Mouse (Mus musculus) kidney, adult 2 months (tissue): ENCODE measurements around the gene Uqcrq. TPM values are rescaled to one million over a fixed set of nuclear protein-coding genes. Genes with fewer than 3 reads are reported as not detected.

ENCODE experiments used
- DNase-seq: peaks from one replicate; pipeline ENCODE4 v3.0.0; 2021
- H3K27ac ChIP-seq: fragments of 200-500 bp; 2 replicates; pipeline ENCODE4 v1.5.1; 2012; ENCODE audit warnings: low read depth, low read length, control low read depth, inconsistent platforms; ENCODE audit not compliant: insufficient read depth
- H3K27me3 ChIP-seq: fragments of 200-500 bp; replicated peaks from 2 replicates; pipeline ENCODE4 v1.6.1; 2012; ENCODE audit warnings: mild to moderate bottlenecking, moderate library complexity, low read length, inconsistent platforms; ENCODE audit not compliant: control insufficient read depth, insufficient read depth
- H3K36me3 ChIP-seq: fragments of 200-500 bp; 2 replicates; pipeline ENCODE4 v1.6.1; 2012; ENCODE audit warnings: mild to moderate bottlenecking, moderate library complexity, low read length, inconsistent platforms; ENCODE audit not compliant: control insufficient read depth, insufficient read depth
- H3K4me1 ChIP-seq: fragments of 200-500 bp; 2 replicates; pipeline ENCODE4 v1.6.1; 2011; ENCODE audit warnings: low read length; ENCODE audit not compliant: control insufficient read depth, insufficient read depth
- H3K4me3 ChIP-seq: fragments of 200-500 bp; 2 replicates; pipeline ENCODE4 v1.5.1; 2011; ENCODE audit warnings: mild to moderate bottlenecking, low read depth, low read length, control low read depth; ENCODE audit not compliant: insufficient read depth
- CTCF ChIP-seq: fragments of 200-500 bp; conservative IDR thresholded peaks from 2 replicates; pipeline ENCODE4 v1.5.1; 2011; ENCODE audit warnings: low read depth, mild to moderate bottlenecking, control low read depth, low read length, moderate library complexity, mixed read lengths; ENCODE audit not compliant: insufficient read depth, insufficient read length
- POLR2A ChIP-seq: fragments of 200-500 bp; IDR thresholded peaks from one replicate; pipeline ENCODE4 v1.6.1; 2011; ENCODE audit warnings: low read depth, low read length, control low read depth
- WGBS: fragments of 180-500 bp; shearing (Covaris S2); methylation state at CpG from one replicate; pipeline ENCODE4 v1.1.7; 2018; 5-methylcytosine and 5-hydroxymethylcytosine counted together
- polyA plus RNA-seq: library from polyadenylated mRNA; depleted of rRNA; stranded (reverse); fragments of >200 nt; gene quantifications from 2 replicates; pipeline ENCODE4 v1.2.3, GENCODE M21; 2012; rRNA removed

Uqcrq gene
- polyA plus RNA-seq: 1,048 and 1,200 TPM in 2 replicates

DNA sequence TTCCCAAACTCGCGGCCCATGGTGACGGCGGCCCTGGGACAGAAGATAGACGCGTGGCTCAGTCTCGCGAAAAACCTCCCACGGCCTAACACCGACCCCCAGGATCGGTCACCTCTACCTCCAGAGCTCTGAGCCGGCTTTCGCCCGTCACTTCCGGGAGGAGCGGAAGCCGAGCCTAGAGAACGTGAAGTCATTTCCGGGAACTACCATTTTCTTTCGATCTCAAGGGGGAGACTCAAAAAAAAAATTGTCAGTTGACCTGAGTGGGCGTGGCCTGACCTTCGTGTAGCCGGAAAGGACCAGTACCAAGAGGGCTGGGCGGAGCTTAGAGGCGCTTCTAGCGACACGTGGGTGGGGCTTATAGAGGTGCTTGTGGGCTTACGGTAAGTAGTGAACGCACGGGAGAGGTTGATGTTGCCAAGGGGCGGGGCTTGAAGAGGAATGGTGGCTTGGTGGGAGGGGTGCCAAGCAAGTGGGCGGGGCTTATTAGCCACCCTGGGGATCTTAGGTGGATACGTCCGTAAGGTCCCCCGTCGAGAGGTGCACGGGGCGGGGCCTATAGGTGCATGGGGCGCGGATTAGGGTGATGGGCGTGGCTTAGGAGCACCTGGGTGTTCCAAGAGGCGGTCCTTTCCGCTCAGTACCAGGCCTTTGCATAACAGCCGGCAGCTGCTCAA, at the start of gene Uqcrq, which contains the start of gene Gdf9:
Uqcrq (minus strand) TSS at position 162 of the 677 bp plus-strand sequence.
Gdf9 (plus strand) TSS at position 354 of the 677 bp plus-strand sequence.
- H3K4me1 ChIP-seq: peaks cover 15% of the 10 kb centered on the region
- peaks cover 2% of the 10 kb centered on the region; the same call in 1 of the 2 replicates for H3K36me3 ChIP-seq
- peak within 1 kb of the TSS; percentile 97 for H3K27ac ChIP-seq
- H3K27me3 ChIP-seq: no peaks in the 10 kb centered on the region
- under 1% methylated on average over 44 of the region's 44 CpGs for WGBS
- no peak for TF ChIP-seq CTCF
- peak; percentile 90 for TF ChIP-seq POLR2A
- peak; percentile 100 for DNase-seq
- peak within 1 kb of the TSS; percentile 96 for H3K4me3 ChIP-seq

DNA sequence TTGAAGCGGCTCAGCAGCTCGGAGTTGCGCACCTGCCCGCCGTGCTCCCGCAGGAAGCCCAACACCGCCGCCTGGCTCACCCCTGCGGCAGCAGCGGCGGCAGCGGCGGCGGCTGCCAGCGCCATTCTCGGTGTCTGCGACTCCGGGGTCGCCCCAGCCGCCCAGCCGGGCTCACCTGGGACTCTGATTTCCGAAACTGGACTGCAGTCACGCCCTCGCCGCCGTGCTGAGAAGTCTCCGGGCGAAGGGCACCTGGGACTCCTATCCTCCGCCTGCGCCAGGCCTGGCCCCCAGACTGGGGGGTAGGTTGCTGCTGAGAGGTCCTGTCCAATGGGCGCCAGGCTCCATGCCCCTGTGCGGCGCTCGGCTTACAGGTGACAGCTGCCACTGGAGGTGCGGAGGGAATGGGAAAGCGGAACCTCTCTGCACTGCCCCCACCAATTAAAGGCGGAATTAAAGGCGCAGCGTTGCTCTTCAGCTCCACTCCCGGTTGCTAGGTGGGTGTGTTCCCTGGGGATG, 49.2 kb upstream of the Uqcrq start, which contains the start of the genes Gm9945 and Sowaha:
Gm9945 (plus strand) TSS at position 384 of the 519 bp plus-strand sequence.
Sowaha (minus strand) TSS at position 492 of the 519 bp plus-strand sequence.
- peak within 1 kb of the TSS; percentile 56 for H3K27ac ChIP-seq
- H3K4me3 ChIP-seq: peak within 1 kb of the TSS; percentile 38
- peak; percentile 74 for DNase-seq
- TF ChIP-seq CTCF (0 out of 2 replicates have a peak, but pooled peaks have one; percentile 6), POLR2A (no peak)
- 2% methylated on average over 40 of the region's 40 CpGs for WGBS
- H3K36me3 ChIP-seq: no peaks in the 10 kb centered on the region
- peaks cover 3% of the 10 kb centered on the region; the same call in 1 of the 2 replicates for H3K27me3 ChIP-seq
- no peaks in the 10 kb centered on the region for H3K4me1 ChIP-seq

DNA sequence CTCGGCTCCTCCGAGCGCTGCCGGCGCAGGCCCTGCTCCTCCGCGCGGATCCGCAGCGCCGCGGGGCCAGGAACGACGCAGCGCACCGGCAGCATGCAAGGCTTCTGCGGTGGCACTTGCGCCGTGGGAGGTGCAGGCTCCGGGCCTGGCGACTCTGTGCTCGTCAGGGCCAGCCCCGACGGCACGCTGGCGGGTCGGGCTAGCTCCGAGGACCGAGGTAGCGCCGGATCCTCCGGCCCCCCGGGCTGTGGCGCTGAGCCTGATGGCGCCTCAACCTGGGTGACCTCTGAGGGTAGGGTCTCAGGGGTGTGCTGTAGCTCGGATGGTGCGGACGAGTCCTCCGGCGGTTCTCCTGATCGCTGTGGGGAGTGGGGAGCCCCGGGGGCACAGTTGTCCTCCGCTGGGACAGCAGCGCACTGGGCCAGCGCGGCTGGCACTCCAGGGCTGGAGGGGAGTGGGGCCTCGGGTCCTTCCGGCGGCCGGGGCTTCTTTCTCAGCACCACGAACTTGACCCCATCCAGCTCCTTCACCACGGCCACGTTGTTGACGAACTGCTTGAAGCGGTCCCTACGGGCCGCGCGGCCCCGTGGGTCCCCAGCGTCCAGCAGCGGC, 48.6 kb upstream of the Uqcrq start:
- no peak for TF ChIP-seq CTCF
- no peak for TF ChIP-seq POLR2A
- H3K4me3 ChIP-seq: peak overlapping the region; percentile 38

DNA sequence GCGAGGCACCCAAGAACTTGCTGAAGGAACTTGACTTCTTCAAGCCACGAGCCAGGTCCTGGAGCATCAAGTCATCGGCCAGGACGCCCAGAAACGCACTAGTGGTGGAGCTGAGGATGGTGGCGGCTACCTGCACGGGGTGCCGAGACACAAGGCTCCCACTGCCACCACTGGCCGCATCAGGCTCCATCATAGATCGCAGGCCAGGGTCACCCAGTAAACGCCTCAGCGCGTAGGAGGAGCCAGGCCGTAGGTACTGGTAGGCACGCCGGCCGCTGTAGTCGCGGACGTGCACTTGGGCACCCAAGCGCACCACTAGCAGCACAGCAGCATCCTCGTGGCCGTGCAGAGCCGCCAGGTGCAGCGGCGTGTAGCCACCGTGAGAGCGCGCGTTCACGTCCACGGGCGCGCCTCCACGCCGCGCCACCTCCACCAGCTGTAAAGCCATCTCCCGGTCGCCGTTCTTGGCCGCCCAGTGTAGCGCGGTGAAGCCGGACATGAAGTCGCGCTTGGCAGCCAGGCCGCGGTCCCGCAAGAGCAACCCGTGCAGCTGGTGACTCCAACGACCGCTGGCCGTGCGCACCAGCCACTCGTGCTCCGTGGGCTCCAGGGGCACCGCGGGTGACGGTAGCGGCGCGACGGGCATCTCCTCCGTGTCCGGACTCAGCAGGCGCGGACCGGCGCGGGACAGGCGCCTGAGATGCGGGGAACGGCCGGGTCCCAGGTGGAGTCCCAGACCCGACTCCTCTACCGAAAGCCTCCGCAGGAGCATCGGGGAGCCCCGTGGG, 47.9 kb upstream of the Uqcrq start:
- Histone ChIP-seq H3K27ac (no peak overlapping the region), H3K27me3 (peaks cover 3% of the 10 kb centered on the region; the same call in 1 of the 2 replicates), H3K4me1 (no peaks in the 10 kb centered on the region), H3K4me3 (peak overlapping the region; percentile 38), H3K36me3 (no peaks in the 10 kb centered on the region)
- DNase-seq: peak; percentile 29
- 9% methylated on average over 79 of the region's 79 CpGs for WGBS
- TF ChIP-seq POLR2A (no peak), CTCF (no peak)

More for the DNA sequence above, 48.6 kb upstream of the Uqcrq start:
- no peaks in the 10 kb centered on the region for H3K4me1 ChIP-seq
- DNase-seq: peak; percentile 14
- WGBS: 2% methylated on average over 62 of the region's 62 CpGs
- H3K27ac ChIP-seq: peak overlapping the region; percentile 26
- peaks cover 3% of the 10 kb centered on the region; the same call in 1 of the 2 replicates for H3K27me3 ChIP-seq
- no peaks in the 10 kb centered on the region for H3K36me3 ChIP-seq

DNA sequence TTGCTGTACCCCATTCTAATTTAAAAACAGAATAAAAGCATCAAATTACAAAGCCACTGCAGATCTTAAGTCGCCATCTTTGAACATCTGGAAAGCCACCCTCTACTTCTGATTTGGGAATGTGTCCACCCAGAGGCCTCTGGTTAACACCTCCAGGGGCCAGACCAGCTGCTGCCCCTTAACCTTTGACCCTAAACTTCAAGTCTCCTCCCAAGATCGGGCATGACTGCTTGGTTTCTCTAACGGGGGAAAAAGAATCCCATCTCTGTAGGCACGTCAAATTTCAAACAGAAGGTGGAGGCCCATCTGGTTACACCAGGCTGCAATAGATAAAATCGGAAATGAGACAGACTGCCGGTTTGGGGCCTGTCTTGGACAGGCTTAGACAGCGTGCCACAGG, 47.2 kb upstream of the Uqcrq start:
- Histone ChIP-seq H3K4me3 (no peak overlapping the region), H3K4me1 (no peaks in the 10 kb centered on the region), H3K27me3 (peaks cover 3% of the 10 kb centered on the region; the same call in 1 of the 2 replicates), H3K27ac (no peak overlapping the region), H3K36me3 (no peaks in the 10 kb centered on the region)
- TF ChIP-seq CTCF (no peak), POLR2A (no peak)
- 69% methylated on average over 7 of the region's 7 CpGs for WGBS
- no peak for DNase-seq

- no peak for TF ChIP-seq CTCF
- TF ChIP-seq POLR2A: no peak
- Histone ChIP-seq H3K27ac (no peak overlapping the region), H3K36me3 (no peaks in the 10 kb centered on the region), H3K4me3 (no peak overlapping the region), H3K27me3 (peaks cover 3% of the 10 kb centered on the region; the same call in 1 of the 2 replicates), H3K4me1 (no peaks in the 10 kb centered on the region)
- no peak for DNase-seq
- WGBS: 29% methylated on average over 8 of the region's 8 CpGs
Observed at GRCm38 (mm10) chr11:53475620-53476019, 45.0 kb upstream of the Uqcrq start.
